Mouse (Mus musculus): Measurements from ENCODE around the gene Skap1.

DNA sequence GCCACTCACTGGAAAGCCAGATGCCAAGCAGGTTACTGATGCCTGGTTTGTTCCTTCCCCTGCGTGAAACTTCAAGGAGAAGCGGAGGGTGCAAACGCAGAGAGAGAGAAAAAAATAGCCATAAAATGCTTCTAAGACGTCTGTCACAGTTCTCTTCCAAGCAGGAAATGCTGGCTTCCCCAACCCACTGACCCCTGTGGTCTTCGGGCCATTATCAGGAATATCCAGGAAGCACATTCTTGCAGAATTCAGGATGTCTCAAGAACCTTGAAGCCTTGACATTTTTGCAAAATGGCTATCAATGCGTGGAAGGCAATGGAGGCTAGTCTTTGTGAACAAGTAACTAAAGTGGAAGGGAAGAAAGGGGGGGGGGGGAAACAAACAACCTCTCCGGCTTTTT, 180.6 kb downstream of the Skap1 start:
- no peak for TF ChIP-seq POLR2A (IDR thresholded peaks at IDR 0.05; ENCODE audit: insufficient read depth, low read length)
- no peak for TF ChIP-seq CTCF (IDR thresholded peaks at IDR 0.05; ENCODE audit: low read depth, low read length)
- TF ChIP-seq EP300 (IDR thresholded peaks at IDR 0.05; ENCODE audit: insufficient read depth, low read depth, low read length) = no peak

All from ES-Bruce4 (cell line).